In the genomic region with DNA sequence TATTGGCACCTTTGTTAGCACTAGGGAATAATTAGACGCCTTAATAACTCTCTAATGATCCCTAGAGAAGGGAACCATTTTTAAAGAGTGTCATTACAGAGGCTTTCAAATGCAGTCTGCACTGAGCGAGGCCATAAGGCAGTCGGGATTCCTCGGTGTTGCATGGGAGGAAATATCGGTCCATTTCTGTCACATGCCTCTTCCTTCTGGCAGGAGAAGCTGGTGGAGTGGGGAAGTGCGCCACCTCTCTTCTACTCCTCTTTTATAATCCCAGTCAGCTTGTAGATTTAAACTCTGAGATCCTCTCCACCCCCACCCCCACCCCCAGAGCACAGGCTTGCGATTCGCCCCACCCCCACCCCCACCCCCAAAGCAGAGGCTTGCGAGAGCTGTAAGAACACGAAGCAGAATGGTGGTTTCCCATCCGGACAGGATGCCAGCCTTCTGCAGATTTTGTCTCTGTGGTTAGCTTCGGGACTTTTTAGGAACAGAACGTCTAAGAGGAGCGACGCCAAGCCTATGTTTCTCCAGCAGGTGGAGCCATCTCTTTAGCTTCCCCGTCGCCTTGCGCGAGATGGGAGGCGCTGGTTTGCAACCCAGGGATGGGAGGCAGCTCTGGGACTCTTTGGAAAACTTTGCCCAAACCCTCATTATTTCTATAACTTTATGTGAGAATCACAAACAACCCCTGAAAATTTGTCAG, we compare ENCODE assay signal across 8 mouse cellular contexts. TPM values are rescaled to one million over a fixed set of nuclear protein-coding genes. Genes with fewer than 3 reads are reported as not detected.
DNase-seq lines count a peak whose midpoint lies in the region; ATAC-seq and TF ChIP-seq lines count a peak whose summit lies in the region.

No protein-coding gene starts in this region.

- peak; percentile 37 for DNase-seq in Patski (ENCODE audit: low read depth, low spot score)
- DNase-seq in cerebellum, adult 9-10 months: peak; percentile 68
- peak; percentile 36 to 86 for DNase-seq in frontal cortex, adult 2 months (ENCODE audit: extremely low spot score in 1 of 2, low spot score in 1 of 2)
- DNase-seq in hindbrain, embryonic 10.5 days (ENCODE audit: low spot score): peak; percentile 78
- DNase-seq in layer of hippocampus, adult 8-10 months (ENCODE audit: low spot score in 2 of 2): peak; percentile 57 to 69
- DNase-seq in retina, adult 2 months (ENCODE audit: low read depth, low spot score): peak; percentile 45

- TF ChIP-seq CTCF in Patski (IDR thresholded peaks at IDR 0.05): peak; percentile 91

- peak overlapping the region; percentile 47 for H3K4me3 ChIP-seq in hindbrain, embryonic 10.5 days
- H3K4me3 ChIP-seq in lung, embryonic 15.5 days: peak overlapping the region; percentile 15; the same call in 1 of the 2 replicates

- H3K9me3 ChIP-seq in hindbrain, embryonic 10.5 days: no peaks in the 10 kb centered on the region
- H3K9me3 ChIP-seq in lung, embryonic 15.5 days: no peaks in the 10 kb centered on the region

- in situ Hi-C loops in Patski (cut with MboI; ENCODE audit: low pct_unique_long_range_greater_than_20kb): loop anchor here (5.0 kb wide), 1 partner anchor 398 kb away; no protein-coding TSS in a partner anchor

- H3K36me3 ChIP-seq in hindbrain, embryonic 10.5 days: no peaks in the 10 kb centered on the region
- H3K36me3 ChIP-seq in lung, embryonic 15.5 days: no peaks in the 10 kb centered on the region

- H3K27ac ChIP-seq in hindbrain, embryonic 10.5 days: no peak overlapping the region
- H3K27ac ChIP-seq in lung, embryonic 15.5 days: no peak overlapping the region

- peak overlapping the region; percentile 49 for H3K4me2 ChIP-seq in lung, embryonic 15.5 days

- no peak overlapping the region for H3K9ac ChIP-seq in lung, embryonic 15.5 days

- WGBS in hindbrain, embryonic 10.5 days: 2% methylated on average over 20 of the region's 20 CpGs
- WGBS in lung, embryonic 15.5 days: 3% methylated on average over 20 of the region's 20 CpGs

- CTCF ChIA-PET in Patski (lab: Charles Lee): interaction anchor here (0.8 to 1.3 kb wide), 9 partner anchors 15 to 458 kb away, joined by 3 to 5 read pairs (median 4); no protein-coding TSS in a partner anchor

- POLR2A ChIA-PET in Patski (lab: Charles Lee): no interaction called here

- peaks cover 9% of the 10 kb centered on the region; the same call in 1 of the 2 replicates for H3K4me1 ChIP-seq in hindbrain, embryonic 10.5 days (replicated peaks)
- H3K4me1 ChIP-seq in lung, embryonic 15.5 days: 0 out of 2 replicates have a peak, but pooled peaks cover 4% of the 10 kb centered on the region

- H3K27me3 ChIP-seq in Patski: peaks cover 32% of the 10 kb centered on the region
- H3K27me3 ChIP-seq in hindbrain, embryonic 10.5 days (ENCODE audit: insufficient read depth, poor library complexity, severe bottlenecking): peaks cover 81% of the 10 kb centered on the region
- H3K27me3 ChIP-seq in lung, embryonic 15.5 days: peaks cover 44% of the 10 kb centered on the region

- peak; percentile 80 for ATAC-seq in Patski
- ATAC-seq in lung, embryonic 15.5 days (ENCODE audit: borderline replicate concordance, extremely low read depth, low FRiP score, low TSS enrichment): peak; percentile 70
- ATAC-seq in erythroid progenitor cell, adult 5-6 weeks (replicated peaks; ENCODE audit: low FRiP score, poor library complexity, severe bottlenecking): no peak

RNA-seq across cellular contexts. Expression of gene Six2, which starts 23.3 kb away (rescaled TPM):
- not detected for polyA plus RNA-seq in Patski (2021)
- polyA plus RNA-seq in frontal cortex, adult 2 months (2012; rRNA removed): 0.68 and 0.69 TPM in 2 replicates
- 5.4 and 5.6 TPM in 2 replicates for polyA plus RNA-seq in hindbrain, embryonic 10.5 days (2016; fragmentation: Nextera tagmentation; extraction: Ambion mirVana)
- under 1 TPM in 2 of 4 experiments, not detected in 2; 0.29 to 0.36 TPM for total RNA-seq in layer of hippocampus, adult 8-10 months (2022)
- 0.21 and 0.55 TPM in 2 replicates for polyA plus RNA-seq in lung, embryonic 15.5 days (2015; fragmentation: Nextera tagmentation; extraction: Ambion mirVana)
- total RNA-seq in erythroid progenitor cell, adult 5-6 weeks (2015; ENCODE audit: low replicate concordance): not detected in 2 replicates
- not detected in 2 replicates for total RNA-seq in erythroid progenitor cell, adult 5-6 weeks (2017; ENCODE audit: low replicate concordance)

RNA-seq across cellular contexts. Expression of gene Six3, which starts 51.4 kb away (rescaled TPM):
- polyA plus RNA-seq in Patski (2021): 1.5 TPM
- polyA plus RNA-seq in frontal cortex, adult 2 months (2012; rRNA removed): 0.74 and 1.2 TPM in 2 replicates
- 0.46 and 1.9 TPM in 2 replicates for polyA plus RNA-seq in hindbrain, embryonic 10.5 days (2016; fragmentation: Nextera tagmentation; extraction: Ambion mirVana)
- total RNA-seq in layer of hippocampus, adult 8-10 months (2022): under 1 TPM in 2 of 4 experiments, not detected in 2; 0.20 to 0.25 TPM
- not detected in 2 replicates for polyA plus RNA-seq in lung, embryonic 15.5 days (2015; fragmentation: Nextera tagmentation; extraction: Ambion mirVana)
- total RNA-seq in erythroid progenitor cell, adult 5-6 weeks (2015; ENCODE audit: low replicate concordance): not detected in 2 replicates
- total RNA-seq in erythroid progenitor cell, adult 5-6 weeks (2017; ENCODE audit: low replicate concordance): not detected in 2 replicates
